Mouse (Mus musculus): ENCODE results near the gene Nptxr. TPM values are rescaled to one million over a fixed set of nuclear protein-coding genes. Genes with fewer than 3 reads are reported as not detected.

Gene Nptxr
- polyA plus RNA-seq, 1 experiment from 2014 or later: 0.31 TPM

DNA sequence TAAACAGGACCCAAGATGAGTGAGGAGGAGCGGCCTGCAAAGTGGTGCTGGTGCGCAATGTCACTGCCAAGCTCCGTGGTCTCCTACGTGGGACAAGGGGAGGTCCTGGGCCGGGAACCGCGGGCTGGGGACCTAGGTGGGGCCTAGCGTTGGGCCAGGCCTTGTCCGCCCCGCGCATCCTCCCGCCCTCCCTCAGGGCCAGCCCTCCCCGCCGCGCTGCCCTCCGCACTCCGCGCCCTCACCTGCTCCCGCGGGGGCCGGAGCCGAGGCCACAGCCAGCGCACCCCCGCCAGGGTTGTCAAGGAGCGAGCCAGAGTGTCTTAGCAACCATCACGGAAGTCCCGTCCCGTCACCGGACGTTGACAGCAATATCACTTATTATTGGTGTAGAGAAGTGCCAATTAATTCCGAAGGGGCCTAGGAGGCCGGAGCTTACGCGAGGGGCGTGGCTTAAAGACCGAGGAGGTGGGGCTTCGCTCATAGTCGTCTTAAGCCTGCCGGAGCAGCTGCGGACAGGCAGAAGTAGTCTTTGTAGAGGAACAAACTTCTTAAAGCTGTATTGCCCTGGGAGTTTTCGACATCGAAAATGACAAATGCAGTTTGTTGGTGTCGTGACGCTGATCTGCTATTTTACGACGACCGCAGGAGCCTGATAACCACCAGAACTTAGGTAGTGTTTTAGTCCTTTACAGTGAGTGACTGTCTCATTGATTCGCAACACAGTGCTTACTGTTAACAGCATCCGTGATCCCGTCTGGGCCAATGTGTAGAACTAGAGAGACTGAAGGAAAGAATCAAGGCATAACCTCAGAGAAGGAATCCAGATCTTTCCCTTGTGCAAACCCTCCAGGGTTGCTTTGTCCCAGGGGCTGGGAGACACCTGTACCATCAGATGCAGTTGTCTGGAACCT lies 30.2 kb downstream of the Nptxr start:
- WGBS (ENCODE audit: insufficient replicate concordance): 1% methylated on average over 41 of the region's 50 CpGs
- H3K9me3 ChIP-seq (replicated peaks): no peaks in the 10 kb centered on the region
- H3K9ac ChIP-seq: peak overlapping the region; percentile 76
- peak overlapping the region; percentile 66; the same call in 1 of the 2 replicates for H3K27ac ChIP-seq
- H3K4me3 ChIP-seq: peak overlapping the region; percentile 81
- peak; percentile 100 for ATAC-seq
- H3K4me1 ChIP-seq: peaks cover 21% of the 10 kb centered on the region
- H3K4me2 ChIP-seq: peak overlapping the region; percentile 91
- H3K27me3 ChIP-seq (replicated peaks): peaks cover 10% of the 10 kb centered on the region
- no peaks in the 10 kb centered on the region for H3K36me3 ChIP-seq

- Histone ChIP-seq H3K27me3 (replicated peaks) (no peaks in the 10 kb centered on the region; the same call in 1 of the 2 replicates), H3K4me2 (no peak overlapping the region), H3K4me3 (no peak overlapping the region), H3K27ac (no peak overlapping the region), H3K9me3 (replicated peaks) (no peaks in the 10 kb centered on the region), H3K36me3 (no peaks in the 10 kb centered on the region), H3K4me1 (peaks cover 25% of the 10 kb centered on the region), H3K9ac (no peak overlapping the region)
- no peak for ATAC-seq
- WGBS (ENCODE audit: insufficient replicate concordance): 76% methylated on average over 21 of the region's 21 CpGs
Observed at GRCm38 (mm10) chr15:79770629-79771240, 33.8 kb downstream of the Nptxr start.

DNA sequence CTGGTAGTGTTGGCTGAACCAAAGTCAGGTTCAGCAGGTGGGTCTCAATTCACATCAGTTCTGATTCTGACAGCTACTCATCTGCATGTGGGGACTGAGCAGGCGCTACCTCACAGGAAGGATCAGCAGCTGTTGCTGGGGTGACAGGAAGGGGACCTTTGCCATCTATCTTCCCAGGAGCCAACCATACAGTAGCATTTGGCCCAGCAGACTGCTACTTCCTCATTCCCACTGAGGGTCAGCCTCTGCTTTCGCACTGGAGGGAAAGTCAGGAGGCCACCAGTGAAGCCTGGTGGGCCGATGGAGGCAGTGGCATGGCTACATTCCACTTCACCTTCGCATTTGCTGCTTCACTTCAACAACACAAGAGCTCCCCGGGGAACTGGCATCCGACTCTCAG lies 36.3 kb downstream of the Nptxr start:
- H3K4me1 ChIP-seq: peaks cover 10% of the 10 kb centered on the region
- H3K9ac ChIP-seq: no peak overlapping the region
- H3K4me3 ChIP-seq: no peak overlapping the region
- H3K4me2 ChIP-seq: no peak overlapping the region
- 30% methylated on average over 6 of the region's 6 CpGs for WGBS (ENCODE audit: insufficient replicate concordance)
- no peak overlapping the region for H3K27ac ChIP-seq
- H3K9me3 ChIP-seq (replicated peaks): no peaks in the 10 kb centered on the region
- H3K36me3 ChIP-seq: no peaks in the 10 kb centered on the region
- no peak for ATAC-seq
- no peaks in the 10 kb centered on the region for H3K27me3 ChIP-seq (replicated peaks)

DNA sequence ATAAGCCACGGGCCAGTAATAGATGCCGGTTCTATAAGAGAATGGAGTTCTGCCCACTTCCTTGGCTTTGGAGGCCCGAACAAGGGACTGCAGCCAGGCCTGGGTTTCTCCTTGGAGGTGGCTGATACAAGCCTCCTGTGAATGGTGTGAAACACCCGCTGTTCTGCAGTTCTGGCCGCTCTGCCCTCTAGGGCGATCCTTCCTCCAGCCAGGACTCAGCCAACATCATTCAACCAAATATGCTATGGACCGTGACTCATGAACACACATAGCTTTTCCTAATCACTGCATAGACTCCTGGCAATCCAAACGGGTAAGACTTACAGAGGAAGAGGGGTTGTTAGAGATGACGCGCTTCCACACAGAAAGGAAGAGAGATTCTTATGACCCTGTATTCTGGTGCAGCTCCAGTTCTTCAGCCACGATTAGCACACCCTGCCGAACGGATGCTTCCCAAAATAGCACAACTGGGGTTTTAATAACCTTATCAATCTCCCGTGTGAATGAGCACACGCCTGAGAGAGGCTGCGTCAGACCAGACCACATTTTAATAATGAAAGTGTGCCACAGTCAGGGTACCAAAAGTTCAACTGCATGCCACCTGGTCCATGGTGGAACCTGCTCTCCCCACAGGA lies 37.1 kb downstream of the Nptxr start:
- Histone ChIP-seq H3K9me3 (replicated peaks) (no peaks in the 10 kb centered on the region), H3K4me1 (peaks cover 4% of the 10 kb centered on the region; the same call in 1 of the 2 replicates), H3K4me2 (no peak overlapping the region), H3K4me3 (no peak overlapping the region), H3K27me3 (replicated peaks) (no peaks in the 10 kb centered on the region), H3K9ac (no peak overlapping the region), H3K27ac (no peak overlapping the region), H3K36me3 (no peaks in the 10 kb centered on the region)
- 67% methylated on average over 16 of the region's 16 CpGs for WGBS (ENCODE audit: insufficient replicate concordance)
- ATAC-seq: no peak

DNA sequence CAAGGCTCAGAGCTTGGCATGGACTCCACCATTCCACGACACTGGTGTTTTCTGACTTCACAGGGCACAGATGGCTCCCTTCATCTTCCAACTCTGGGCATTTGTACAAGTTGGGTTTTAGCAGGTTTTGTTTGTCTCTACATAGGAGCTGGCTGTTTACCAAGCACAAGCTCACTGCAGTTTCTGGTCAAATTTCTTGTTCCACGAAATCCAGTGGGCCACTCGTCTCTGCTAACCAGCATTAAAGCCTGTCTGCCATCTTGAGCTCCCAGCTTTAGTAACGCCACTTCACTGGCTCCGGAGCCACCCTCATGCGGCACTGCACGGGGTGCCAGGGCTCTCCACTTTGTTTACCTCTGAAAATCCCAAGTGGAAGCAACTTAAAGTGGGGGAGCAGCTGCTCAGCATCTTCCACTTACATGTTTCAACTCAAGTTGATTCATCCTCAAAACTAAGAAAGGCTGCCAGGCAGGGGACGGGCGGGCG lies 37.9 kb downstream of the Nptxr start:
- Histone ChIP-seq H3K9me3 (replicated peaks) (no peaks in the 10 kb centered on the region), H3K4me1 (peaks cover 4% of the 10 kb centered on the region; the same call in 1 of the 2 replicates), H3K36me3 (peaks cover 5% of the 10 kb centered on the region; the same call in 1 of the 2 replicates), H3K4me2 (no peak overlapping the region), H3K4me3 (no peak overlapping the region), H3K27me3 (replicated peaks) (no peaks in the 10 kb centered on the region), H3K9ac (no peak overlapping the region), H3K27ac (no peak overlapping the region)
- WGBS (ENCODE audit: insufficient replicate concordance): 74% methylated on average over 10 of the region's 10 CpGs
- no peak for ATAC-seq

- Histone ChIP-seq H3K9me3 (replicated peaks) (no peaks in the 10 kb centered on the region), H3K4me1 (peaks cover 4% of the 10 kb centered on the region; the same call in 1 of the 2 replicates), H3K9ac (no peak overlapping the region), H3K4me3 (no peak overlapping the region), H3K27ac (no peak overlapping the region), H3K27me3 (replicated peaks) (no peaks in the 10 kb centered on the region), H3K36me3 (peaks cover 7% of the 10 kb centered on the region; the same call in 1 of the 2 replicates), H3K4me2 (no peak overlapping the region)
- WGBS (ENCODE audit: insufficient replicate concordance): 66% methylated on average over 10 of the region's 10 CpGs
- no peak for ATAC-seq
Observed at GRCm38 (mm10) chr15:79766168-79766567, 38.4 kb downstream of the Nptxr start.

DNA sequence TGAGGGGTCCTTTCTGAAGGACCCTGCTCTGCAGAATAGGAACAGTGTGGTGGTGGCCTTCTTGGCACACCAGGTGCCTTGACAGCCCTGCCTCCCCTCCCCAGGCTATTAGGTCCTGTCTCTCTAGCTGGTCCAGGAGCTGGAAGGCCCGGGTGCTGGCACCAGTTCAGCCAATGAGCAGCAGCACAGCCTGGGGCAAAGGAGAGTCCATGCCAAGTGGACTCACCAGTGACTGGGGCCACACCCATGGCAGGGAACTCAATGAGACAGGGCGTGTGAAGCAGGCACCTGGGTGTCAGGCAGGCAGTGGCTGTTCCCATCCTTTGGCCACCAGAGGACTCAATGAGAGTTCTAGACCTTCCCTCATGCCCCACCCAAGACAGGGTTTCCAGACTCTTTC lies 39.2 kb downstream of the Nptxr start:
- Histone ChIP-seq H3K4me3 (no peak overlapping the region), H3K4me1 (peaks cover 4% of the 10 kb centered on the region; the same call in 1 of the 2 replicates), H3K9me3 (replicated peaks) (no peaks in the 10 kb centered on the region), H3K4me2 (no peak overlapping the region), H3K9ac (no peak overlapping the region), H3K27ac (no peak overlapping the region), H3K27me3 (replicated peaks) (no peaks in the 10 kb centered on the region), H3K36me3 (peaks cover 7% of the 10 kb centered on the region; the same call in 1 of the 2 replicates)
- 67% methylated on average over 2 of the region's 2 CpGs for WGBS (ENCODE audit: insufficient replicate concordance)
- ATAC-seq: no peak

DNA sequence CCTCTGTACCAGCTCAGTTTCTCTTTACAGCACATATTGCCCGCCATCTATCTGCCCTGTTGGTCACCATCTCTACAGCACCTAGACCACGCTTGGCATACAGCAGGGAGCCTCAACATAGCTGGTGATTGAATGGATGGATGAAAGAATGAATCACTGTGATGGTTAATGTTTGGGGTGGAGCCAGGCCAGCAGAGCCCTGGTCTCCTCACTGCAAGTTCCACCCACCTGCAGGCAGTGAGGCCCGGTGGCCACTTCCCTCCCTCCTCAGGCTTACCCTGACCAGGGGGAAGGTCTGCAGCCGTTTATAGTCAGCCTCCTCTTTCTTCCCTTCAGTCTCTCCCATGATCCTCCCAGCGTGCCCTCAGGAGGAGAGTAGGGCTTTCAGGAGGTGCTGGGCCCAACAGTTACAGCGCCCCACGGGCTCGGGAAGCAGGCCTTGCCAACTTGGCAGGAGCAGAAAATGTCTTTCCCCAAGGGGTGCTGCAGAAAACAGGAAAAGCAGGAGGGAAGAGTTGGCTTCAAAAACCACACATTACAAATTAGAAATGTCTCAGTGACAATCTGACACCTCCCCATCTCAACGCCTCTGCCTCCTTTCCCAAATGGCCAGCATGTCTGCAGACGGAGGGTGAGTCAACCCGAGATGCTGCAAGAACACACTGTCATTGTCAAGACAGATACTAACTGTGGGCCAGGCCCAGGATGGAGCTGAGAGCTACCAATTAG lies 39.9 kb downstream of the Nptxr start:
- 65% methylated on average over 11 of the region's 11 CpGs for WGBS (ENCODE audit: insufficient replicate concordance)
- no peak for ATAC-seq
- Histone ChIP-seq H3K9me3 (replicated peaks) (no peaks in the 10 kb centered on the region), H3K4me1 (peaks cover 4% of the 10 kb centered on the region; the same call in 1 of the 2 replicates), H3K4me3 (no peak overlapping the region), H3K36me3 (peaks cover 7% of the 10 kb centered on the region; the same call in 1 of the 2 replicates), H3K9ac (no peak overlapping the region), H3K27me3 (replicated peaks) (no peaks in the 10 kb centered on the region), H3K4me2 (no peak overlapping the region), H3K27ac (no peak overlapping the region)

DNA sequence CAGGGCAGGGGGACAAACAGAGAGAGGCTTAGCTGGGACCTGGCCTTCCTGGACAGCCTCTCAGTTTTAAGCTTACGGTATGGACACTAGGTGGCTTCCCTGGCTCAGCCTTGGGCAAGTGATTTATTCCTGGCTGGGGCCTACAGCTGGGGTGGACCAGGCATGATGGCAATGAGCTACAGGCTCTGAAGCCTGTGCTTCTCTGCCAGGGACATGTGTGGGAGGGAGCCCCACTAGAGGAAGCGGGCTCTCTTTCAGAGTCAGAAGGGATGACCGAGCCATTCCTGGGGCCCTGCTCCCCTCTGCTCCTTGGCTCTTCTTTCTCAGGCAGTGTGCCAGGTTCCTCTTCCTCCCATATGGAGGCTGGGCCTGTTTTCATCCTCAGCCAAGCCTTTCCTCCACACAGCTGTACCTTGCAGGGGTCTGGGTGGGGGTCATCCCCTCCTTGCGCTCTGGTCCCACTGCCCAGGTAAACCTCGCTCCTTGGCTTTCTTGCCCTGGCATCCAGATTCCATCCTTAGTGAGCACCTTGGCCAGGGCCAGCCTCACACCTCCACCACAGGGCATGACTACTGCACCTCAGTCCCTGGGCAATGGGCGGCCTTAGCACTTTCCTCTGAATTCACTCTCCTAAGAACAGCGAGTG lies 40.8 kb downstream of the Nptxr start:
- no peak overlapping the region for H3K27ac ChIP-seq
- H3K4me2 ChIP-seq: no peak overlapping the region
- H3K4me3 ChIP-seq: no peak overlapping the region
- H3K36me3 ChIP-seq: peaks cover 7% of the 10 kb centered on the region; the same call in 1 of the 2 replicates
- H3K9ac ChIP-seq: no peak overlapping the region
- no peaks in the 10 kb centered on the region for H3K27me3 ChIP-seq (replicated peaks)
- no peaks in the 10 kb centered on the region for H3K9me3 ChIP-seq (replicated peaks)
- ATAC-seq: no peak
- H3K4me1 ChIP-seq: peaks cover 2% of the 10 kb centered on the region; the same call in 1 of the 2 replicates
- 82% methylated on average over 7 of the region's 7 CpGs for WGBS (ENCODE audit: insufficient replicate concordance)

DNA sequence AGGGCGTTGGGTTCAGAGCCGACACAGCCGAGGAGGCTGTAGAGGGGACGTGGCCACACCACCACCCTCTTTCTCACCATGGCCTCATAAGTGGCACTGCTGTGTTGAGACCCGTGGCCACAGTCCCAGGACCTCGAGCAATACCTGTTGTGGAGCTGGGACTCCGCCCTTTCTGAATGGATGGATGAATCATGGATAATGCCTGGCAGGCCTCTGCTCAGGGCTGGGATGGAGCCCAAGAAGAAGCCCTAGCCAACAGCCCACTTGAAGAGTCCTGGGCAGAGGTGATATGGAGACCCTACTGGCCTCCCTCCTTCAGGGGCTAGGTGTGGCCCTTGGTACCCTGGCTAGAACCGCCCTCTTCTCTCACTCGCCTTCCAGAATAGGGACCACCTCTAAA lies 41.6 kb downstream of the Nptxr start:
- WGBS (ENCODE audit: insufficient replicate concordance): 72% methylated on average over 9 of the region's 9 CpGs
- peaks cover 7% of the 10 kb centered on the region; the same call in 1 of the 2 replicates for H3K36me3 ChIP-seq
- H3K27me3 ChIP-seq (replicated peaks): no peaks in the 10 kb centered on the region
- H3K4me3 ChIP-seq: no peak overlapping the region
- H3K9me3 ChIP-seq (replicated peaks): no peaks in the 10 kb centered on the region
- H3K4me2 ChIP-seq: no peak overlapping the region
- H3K9ac ChIP-seq: no peak overlapping the region
- ATAC-seq: no peak
- no peaks in the 10 kb centered on the region for H3K4me1 ChIP-seq
- no peak overlapping the region for H3K27ac ChIP-seq

DNA sequence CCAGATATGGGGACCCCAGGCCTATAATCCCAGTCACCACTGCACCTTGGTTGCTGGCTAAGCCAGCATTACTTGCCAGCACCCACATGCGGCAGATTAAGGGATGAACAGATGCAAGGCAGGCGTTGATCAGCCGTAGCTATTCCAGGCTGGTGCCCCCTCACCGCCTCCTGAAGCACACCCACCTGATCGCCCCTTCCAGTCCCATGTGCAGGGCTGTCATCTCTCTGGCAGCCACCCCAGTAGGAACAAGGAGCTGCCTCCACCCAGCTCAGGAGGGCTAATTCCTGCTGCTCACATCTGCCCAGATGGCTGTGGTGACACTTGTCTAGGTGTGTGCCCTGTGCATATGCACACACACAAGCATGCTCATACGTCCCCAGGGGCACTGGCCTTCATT lies 43.6 kb downstream of the Nptxr start:
- H3K4me1 ChIP-seq: no peaks in the 10 kb centered on the region

More for the DNA sequence above, 43.6 kb downstream of the Nptxr start:
- 76% methylated on average over 6 of the region's 6 CpGs for WGBS (ENCODE audit: insufficient replicate concordance)
- H3K9ac ChIP-seq: no peak overlapping the region
- H3K36me3 ChIP-seq: peaks cover 7% of the 10 kb centered on the region; the same call in 1 of the 2 replicates
- H3K27ac ChIP-seq: no peak overlapping the region
- no peaks in the 10 kb centered on the region for H3K9me3 ChIP-seq (replicated peaks)
- no peak for ATAC-seq
- H3K27me3 ChIP-seq (replicated peaks): no peaks in the 10 kb centered on the region
- H3K4me3 ChIP-seq: no peak overlapping the region
- no peak overlapping the region for H3K4me2 ChIP-seq

Measured in liver, embryonic 12.5 days (tissue).